Mouse (Mus musculus) right cerebral cortex, postnatal 25 days (tissue): ENCODE data around the gene S100a16.

Source experiments
- DNase-seq: peaks from one replicate; pipeline ENCODE4 v3.0.0; 2022

Gene S100a16

DNA sequence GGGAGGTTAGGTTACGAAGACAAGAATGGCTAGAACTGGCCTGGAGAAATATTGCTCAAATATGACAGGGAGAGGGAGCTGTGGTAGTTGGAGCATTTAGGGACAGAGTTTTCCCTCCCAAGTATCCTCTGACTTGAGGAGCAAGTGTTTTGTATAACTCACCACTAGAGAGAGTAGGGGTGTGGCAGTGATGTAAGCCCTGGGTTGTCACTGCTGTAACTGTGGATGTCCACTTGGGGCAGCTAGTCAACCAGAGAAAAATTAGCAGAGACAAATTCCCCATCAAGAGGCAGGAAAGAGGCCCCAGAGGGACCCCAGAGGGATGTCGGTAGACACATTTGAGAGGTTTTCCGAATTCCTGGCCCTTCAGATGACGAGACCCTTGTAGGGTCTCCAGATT, 11.6 kb upstream of the S100a16 start:
- no peak for DNase-seq

DNA sequence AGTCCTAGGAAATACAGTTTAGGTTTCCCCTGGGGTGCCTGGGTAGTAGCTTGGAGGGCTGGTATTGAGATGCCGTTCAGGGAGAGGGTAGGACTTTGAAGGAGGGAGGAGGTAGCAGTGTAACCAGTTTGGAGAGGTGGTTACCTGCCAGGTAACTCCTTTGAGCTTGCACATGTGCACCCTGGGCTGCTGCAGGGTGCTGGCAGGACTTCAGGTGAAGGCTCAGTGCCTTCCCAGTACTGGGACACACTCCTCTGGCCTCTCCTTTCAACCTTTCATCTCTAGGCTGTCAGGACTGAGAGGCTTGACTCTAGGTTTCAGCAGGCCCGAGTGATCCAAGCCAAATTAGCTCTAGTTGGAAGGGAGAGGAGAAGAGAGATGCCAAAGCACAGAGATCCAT, 11.0 kb upstream of the S100a16 start:
- no peak for DNase-seq

DNA sequence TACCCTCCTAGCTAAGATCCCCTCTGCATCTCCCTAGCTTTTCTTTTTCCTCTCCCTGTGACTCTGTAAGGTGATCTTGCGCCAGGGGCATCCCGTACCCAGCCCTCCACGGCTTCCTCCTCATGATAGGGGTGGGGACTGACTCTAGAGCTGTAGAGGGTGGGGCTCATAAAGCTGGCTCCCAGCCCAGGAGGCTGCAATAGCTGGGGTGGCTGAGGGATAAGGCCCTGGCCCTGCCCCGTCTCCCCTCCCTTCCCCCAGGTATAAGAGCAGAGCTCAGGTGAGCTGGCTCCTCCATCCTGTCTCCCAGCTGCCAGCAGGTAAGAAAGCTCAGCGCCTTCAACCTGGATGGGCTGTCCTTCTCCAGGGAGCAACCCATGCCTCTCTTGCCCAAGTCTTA, 10.5 kb upstream of the S100a16 start, which contains the start of gene S100a14:
TSS of gene S100a14 (plus strand) at position 277 of the 400 bp plus-strand sequence.
- DNase-seq = no peak

DNA sequence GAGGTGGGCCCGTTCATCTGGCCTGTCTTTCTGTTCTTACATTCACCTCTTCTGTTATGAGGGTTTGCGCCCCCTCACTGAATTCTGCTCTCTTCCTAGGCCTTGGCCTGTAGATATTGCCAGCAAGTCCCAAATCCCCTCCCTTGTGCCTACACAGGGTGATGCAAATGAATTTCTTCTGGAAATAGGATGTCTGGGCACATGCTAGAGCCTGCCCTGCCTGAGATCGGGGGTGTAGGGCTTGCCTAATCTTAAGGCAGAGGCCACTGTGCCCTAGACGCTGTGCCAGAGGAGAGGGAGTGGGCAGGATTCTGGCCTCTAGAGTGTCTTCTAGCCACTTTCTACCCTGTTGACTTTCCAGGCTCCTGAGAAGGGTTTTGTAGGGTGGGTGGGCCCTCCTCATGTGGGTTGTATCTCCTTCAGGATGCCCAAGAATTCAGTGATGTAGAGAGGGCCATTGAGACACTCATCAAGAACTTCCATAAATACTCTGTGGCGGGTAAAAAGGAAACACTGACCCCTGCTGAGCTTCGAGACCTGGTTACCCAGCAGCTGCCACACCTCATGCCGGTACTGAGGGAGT, 9.7 kb upstream of the S100a16 start:
- no peak for DNase-seq

DNA sequence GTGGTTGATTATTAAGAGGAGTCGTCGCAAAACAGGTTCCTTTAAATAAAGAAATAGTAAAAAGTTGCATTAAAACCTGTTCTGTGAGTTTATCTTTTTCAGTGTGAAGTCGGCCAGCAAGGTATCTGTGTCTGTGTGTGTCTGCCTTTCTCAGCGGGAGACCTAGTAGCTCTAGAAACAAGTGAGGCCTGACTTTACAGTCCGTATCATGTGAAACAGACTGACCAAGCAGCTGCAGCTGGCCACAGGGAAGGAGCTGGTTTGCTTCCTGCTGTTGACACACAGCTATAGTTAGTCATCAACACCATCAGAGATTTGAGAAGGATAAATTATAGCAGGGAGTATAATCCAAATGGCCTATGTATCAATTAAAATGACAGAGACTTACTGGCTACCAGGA, 5.3 kb upstream of the S100a16 start:
- DNase-seq = no peak

DNA sequence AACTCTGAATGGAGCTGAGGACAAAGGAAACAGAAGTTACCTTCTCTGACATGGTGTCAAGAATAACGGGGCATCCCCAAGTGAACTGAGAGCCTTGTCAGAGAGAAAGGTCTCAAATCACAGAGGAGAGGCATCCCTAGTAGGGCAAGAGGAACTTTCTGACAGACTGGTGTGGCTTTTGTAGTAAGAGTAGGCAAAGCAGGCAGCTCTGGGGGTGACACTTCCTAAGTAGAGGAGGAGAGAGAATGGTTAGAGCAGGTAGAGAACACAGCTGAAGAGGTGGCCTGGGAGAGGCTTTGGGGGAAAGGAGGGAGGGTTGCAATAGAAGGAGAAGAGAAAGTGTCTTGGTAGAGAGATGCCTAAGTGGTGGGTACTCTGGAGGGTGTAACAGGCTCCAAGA, 1.6 kb upstream of the S100a16 start:
- DNase-seq = no peak

DNA sequence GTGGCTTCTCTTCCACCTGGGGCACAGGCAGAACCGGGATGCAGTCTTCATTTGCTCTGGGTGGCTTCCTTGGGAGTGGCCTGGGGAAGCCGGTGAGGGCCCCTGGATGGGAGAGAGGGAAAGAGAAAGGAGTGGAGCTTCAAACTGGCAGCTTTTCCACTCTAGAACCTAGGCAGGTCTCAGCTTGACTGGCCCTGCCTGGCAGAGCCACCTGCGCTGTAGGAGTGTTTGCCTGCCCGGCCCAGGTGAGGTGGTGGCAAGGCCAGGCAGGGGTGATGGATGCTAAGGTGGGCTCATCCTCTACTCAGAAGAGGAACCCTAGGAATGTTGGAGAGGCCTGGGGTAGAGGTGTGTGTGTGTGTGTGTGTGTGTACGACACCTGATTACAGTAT, 847 bp downstream of the S100a16 start:
- DNase-seq = no peak

DNA sequence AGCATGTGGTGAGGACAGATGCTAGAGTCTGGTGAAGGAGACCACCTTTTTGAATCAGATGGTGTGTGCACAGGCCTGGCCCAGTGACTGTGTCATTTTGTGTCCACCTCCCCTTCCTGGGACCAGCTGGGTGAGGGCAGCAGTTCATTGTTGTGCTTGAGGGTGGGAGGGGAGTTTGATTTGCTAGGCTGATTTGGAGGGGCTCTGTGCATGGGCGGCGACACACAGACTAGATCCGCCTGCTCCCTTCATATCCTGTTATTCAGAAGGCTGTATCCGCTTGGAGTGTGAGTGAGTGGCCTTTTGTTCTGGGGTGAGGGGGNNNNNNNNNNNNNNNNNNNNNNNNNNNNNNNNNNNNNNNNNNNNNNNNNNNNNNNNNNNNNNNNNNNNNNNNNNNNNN, 3.9 kb downstream of the S100a16 start:
- DNase-seq = no peak

DNA sequence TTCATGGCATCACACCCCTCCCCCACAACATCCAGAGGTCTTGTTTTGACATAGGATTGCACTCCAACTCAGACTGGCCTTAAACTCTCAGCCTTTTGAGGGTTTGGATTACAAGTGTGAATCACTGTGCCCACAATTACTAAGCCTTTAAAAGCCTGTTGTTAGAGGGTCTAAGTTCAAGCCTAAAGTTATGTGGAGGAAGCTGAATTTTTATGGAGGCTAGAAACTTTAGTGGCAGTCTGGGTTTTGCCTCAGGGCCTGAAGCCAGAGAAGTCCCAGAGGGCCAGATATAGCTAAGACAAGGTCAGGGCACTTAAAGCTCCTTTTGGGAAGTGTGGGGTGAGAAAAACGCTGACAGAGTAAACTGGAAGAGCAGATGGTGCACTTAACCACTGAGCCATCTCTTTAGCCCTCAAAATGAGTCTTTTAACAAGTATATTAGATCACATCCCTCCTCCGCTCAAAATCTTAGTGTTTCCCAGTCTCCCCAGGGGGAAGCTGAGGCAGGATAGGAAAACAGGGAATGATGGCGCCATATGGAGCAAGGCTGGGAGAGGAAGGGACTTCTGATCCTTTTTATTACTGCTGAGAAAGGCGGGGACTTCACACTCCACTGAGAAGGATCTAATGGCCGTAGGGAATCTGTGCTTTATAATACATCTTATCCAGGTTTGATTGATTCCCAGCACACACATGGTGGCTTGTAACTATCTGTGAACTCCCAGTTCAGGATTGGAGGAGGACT, 12.8 kb downstream of the S100a16 start:
- DNase-seq = no peak

DNA sequence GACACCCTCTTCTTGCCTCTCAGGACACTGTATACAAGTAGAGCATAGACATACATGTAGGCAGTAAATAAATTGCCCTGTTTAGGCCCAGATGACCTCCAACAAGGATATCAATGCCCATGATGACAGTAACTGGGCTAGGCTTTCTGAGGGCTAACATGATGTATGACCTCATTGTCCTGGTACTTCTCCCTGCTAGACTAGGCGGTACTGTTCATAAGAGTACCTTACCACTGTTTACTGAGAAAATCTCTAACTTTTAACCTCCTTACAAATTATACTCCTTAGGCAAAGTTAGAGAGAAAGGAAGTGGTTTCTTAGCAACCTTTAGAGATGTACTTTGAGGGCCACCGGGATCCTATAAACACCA, 13.4 kb downstream of the S100a16 start:
- no peak for DNase-seq

DNA sequence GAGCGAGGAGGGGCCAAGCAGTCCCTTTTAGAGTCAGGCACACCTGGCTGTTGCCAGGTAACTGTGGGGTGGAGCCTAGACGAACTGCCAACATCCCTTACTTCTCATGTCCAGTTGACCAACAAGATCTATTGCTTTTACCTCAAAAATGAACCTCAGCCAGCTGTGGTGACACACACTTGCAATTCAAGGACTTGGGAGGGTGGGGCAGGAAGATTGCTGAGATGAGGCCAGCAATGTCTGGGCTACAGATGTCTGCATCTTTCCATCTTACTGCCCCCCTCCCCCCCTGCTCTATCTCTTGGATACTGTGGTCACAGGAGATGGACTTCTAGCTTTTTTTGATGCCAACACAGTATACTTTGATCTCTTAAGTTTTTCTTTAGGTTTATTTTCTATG, 15.2 kb downstream of the S100a16 start:
- no peak for DNase-seq

DNA sequence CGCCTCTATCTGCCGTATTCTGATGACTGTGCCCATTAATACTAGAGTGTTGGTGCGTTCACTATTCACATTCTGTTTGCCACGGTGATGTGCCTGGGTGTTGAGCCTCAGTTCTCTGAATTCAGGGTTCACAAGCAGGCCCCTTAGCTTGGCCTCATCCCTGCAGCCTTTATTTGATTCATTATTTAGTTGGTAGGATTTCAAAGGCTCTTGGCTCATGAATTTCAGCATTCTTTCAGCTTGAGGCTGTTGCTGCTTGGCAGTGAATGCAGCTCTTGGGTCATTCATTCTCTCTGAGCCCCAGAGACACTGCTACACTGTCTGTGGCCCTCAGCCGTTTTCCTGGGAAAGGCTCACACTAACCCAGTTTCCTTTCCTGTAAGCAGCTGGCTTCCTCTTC, 18.9 kb downstream of the S100a16 start:
- DNase-seq = peak; percentile 15

DNA sequence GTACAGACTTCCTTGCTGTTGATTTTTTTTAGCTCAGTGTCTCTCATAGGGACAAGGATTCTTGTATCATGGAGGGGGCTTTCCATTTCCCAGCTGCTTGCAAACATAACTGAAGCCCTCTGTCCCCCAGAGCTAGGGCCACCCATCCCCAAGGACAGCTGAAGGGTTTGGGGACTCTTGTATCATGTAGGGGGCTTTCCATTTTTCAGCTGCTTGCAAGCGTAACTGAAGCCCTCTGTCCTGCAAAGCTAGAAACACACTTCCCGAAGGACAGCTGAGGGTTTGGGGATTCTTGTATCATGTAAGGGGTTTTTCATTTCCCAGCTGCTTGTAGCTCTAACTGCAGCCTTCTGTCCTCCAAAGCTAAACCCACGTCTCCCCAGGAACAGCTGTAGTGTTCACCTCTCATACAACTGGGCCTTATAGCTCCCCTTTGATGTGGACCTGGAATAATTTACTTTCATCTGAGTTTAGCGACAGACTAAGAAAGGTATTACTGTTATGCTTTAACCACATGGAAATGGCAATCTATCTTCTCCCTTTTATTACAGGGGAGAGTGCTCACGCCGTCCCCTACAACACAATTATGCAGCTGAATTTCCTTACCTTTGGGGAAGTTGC, 23.1 kb downstream of the S100a16 start, which contains the start of gene S100a3:
TSS of gene S100a3 (plus strand) at position 571 of the 621 bp plus-strand sequence.
- DNase-seq = no peak

DNA sequence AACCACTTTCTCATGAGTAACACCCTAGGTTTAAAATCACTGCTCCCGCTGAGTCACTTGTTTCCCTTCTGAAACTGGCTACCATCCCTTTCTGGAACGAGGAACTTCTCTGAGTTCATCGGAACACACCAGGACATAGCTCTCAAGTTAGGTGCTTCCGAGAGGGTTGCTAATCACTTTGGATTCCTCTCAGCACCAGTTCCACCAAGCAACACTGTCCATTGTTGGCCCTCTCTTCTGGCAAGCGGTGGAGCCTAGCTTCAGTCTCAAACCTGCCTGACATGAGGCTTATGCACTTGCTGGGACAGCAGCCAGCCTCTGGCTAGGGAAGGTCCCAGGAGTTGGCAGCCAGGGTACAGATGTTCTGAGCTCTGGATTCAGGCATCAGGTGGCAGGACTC, 37.6 kb downstream of the S100a16 start:
- DNase-seq = no peak

DNA sequence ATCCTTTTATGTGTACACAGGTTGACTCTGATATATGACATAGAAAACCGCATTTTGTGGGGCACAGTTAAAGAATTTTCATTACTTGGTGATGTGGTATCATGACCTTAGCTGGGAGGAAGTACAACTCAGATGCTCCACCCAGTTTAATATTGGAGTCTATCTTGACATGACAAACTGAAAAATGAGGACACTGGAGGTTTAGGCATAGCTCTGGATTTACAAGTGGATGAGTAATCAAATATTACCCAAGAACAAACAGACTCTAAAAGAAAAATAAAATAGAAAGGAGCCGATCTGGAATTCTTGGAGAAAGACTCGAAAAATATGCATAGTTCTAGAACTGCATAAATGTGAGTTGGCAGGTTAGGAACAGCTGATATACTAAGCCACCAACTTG, 38.3 kb downstream of the S100a16 start:
- no peak for DNase-seq

DNA sequence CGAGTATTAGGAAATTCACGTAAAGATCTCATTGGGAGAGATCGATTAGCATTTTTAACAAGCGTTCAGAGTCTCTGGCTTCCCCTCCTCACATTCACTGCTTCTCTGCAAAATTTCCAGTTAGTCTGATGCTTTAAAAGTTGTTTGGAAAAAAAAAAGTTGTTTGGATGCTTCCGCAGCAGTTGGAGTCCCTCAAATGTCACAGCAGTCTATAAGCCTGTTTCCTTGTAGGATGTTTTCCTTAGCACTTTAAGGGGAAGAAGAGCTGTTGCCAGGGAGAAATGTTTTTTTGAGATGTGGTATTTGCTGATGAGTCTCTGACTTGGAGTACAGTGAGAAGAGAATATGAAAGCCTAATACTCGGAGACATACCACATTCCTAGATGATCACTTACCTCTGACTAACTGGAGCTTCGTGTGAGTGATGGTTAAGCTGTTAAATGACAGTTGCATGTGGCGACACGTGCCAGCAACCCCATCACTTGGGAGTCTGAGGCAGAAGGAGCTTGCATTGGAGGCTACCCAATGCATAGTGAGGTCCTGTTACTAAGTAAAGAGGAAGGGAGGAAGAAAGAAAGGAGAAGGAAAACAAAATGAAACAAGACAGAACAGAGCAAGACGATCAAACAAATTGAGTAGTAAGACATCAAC, 39.4 kb downstream of the S100a16 start:
- DNase-seq = no peak

DNA sequence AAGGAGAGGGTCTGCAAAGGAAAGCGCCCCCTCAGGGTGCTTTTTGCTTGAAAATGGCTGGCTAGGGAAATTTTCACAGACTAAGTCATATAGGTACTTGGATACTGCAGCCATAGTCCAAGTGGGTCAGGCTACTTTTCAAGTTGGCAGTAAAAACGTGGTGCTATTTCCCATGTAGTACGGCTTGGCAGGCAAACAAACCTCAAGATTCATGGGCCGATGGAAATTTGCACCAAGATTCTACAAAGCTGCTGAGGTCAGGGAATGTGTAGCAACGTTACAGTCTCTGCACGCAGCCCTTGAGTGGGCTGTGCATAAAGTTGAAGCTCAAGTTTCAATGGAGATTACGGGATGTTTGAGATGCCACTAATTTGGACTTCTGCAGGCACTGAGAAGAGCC, 42.4 kb downstream of the S100a16 start:
- no peak for DNase-seq

DNA sequence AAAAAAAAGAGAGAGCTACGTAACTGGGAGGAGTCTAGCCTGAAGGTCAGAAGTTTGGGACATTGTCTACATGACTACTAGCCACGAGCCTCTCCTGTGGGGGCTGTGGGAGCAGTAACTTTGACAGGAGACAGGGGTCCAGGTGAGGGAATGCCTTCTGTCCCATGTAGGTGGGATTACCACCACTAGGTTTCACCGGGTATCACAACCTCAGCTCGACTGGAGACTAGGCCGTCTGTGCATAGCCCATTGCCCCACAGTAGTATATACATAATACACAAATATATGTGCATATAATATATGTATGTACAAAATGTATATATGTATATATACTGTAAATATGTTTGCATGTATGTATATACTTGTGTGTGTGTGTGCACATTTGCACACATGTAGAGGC, 44.1 kb downstream of the S100a16 start:
- DNase-seq = no peak

DNA sequence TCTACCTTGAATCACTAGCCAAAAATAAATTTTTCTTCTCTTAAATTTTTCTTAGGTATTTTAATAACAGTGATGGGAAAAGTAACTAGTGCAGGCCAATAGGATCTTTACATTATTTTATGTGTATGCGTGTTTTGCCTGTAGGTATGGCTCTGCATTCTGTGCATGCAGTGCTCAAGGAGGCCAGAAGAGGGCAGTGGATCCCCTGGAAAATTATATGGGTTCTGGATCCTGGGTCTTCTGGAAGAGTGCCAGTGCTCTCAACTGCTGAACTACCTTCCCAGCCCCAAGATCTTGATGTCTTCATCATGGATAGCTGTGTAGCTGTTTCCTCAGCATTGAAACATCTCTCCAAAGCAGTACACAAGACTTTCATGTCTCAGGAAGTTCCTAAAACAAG, 45.1 kb downstream of the S100a16 start:
- DNase-seq = no peak

DNA sequence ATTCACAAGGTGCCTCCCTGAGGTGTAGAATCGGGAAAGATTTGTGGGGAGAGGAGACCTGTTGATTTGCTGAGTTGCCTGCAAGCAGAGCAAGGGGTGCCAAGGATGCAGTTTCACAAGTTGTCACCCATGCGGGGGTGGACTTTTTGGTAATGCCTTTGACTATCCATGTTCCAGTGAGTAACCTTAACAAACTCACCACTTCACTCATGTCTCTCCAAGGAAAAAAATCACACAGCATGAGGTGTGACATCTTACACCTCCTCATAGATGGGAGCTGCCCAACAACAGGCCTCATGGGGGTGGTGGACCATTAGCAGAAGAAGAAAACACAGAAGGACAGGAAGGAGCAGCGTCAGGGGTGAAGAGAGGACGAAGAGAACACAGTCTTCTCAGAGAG, 45.5 kb downstream of the S100a16 start:
- DNase-seq = no peak

DNA sequence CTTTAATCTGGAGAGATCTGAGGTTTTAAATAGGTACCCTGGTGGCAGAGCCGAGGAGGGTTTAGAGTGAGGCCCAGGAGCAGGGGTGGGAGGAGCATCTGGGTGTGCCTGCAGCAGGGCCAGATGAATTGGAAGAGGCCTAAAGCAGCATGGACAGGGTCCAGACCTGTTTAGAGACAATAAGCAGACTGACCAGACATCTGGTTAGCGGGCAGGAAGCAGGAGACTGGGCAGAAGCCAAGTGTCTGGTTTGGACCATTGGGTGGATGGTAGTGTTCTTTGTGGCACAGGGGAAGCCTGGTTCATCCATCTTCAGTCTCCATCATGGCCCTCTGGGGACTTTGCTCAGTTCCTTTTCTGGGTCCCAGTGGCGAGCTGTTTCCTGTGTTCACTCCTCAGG, 46.8 kb downstream of the S100a16 start:
- no peak for DNase-seq

DNA sequence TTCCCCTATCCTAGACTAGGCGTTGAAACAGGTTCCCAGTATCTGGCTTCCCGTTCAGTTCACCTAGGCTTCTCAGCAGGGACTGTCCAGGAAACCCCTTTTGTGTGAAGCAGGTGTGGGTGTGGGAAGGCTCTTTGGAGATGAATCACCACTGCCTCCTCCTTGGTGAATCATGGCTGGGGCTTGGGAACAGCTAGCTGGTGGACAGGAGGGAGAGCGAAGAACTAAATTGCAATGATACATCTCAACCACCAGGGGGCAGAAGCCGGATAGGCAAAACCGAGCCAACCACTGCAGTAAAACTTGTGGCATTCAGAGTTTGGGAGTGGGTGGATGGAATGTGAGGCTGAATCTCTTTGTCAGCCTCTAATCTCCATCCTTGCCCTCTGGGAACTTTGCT, 48.5 kb downstream of the S100a16 start:
- DNase-seq = peak; percentile 75

DNA sequence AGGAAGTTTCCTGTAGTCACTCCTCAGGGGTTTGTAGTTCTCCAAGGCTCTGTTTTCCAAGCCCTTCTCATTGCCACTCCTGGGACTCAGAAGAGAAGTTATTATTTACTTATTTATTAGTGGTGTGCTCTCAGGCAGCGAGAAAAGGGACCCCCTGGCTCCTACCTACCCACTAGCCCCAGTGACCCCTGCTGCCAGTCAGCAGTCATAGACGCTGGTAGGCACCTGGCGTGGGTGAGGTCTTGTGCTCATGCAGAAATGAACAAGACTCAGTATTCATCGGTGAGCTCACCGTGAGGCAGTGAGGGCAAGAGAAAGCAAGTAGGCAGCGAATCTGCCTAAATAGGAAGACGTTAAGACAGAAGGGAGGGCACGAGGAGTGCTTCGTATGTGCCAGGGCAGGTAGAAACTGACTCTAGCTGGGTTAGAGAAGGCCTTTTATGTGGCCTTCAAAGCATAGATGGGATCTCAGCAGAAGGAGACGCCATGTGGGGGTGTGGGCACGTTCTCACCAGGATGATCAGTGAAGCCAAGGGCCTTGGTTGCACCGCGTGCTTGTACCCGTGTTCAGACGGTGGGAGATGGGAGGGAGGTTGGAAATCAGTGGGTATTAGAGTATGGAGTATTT, 49.1 kb downstream of the S100a16 start:
- DNase-seq = no peak

DNA sequence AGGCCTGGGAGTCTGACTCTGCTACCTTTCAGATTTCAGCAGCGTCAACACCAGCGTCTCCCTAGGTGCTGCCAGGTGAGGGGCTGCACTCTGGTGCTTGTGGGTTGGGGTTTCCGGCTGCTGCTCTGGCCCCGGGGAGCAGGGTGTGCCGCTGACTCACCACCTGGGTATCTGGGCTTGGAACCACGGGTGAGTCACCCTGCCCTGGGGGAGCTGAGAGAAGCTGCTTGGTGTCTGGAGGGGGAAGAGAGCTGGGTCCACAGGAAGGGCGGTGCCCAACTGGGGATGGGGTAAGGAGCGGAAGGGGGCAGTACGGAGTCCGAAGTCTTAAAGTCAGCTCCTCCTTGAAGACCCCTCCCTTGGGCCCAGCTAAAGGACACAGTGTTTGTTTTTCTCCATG, 49.9 kb downstream of the S100a16 start:
- no peak for DNase-seq
